Mouse (Mus musculus): ENCODE measurements at regions not wholly inside any gene's neighbourhood (a gene's known extent, or its start where the extent isn't known, plus 50 kb on each side); places are given as distances from the start of the nearest gene placed in this dataset.

GRCm38 (mm10) chr11:18729742-18730141, 289.0 kb downstream of the Meis1 start:
- TF ChIP-seq CTCF (IDR thresholded peaks at IDR 0.05) (no peak), POLR2A (IDR thresholded peaks at IDR 0.05; ENCODE audit: insufficient read depth, low read depth, low read length) (no peak), EP300 (IDR thresholded peaks at IDR 0.05; ENCODE audit: insufficient read depth, low read depth, low read length) (no peak)
